Mouse (Mus musculus) layer of hippocampus, postnatal 25 days (tissue): ENCODE measurements around the gene Wars. TPM values are rescaled to one million over a fixed set of nuclear protein-coding genes. Genes with fewer than 3 reads are reported as not detected.

ENCODE experiments used
- DNase-seq, 2 experiments: peaks; one replicate each; pipeline ENCODE4 v3.0.0; 2022; ENCODE audit warnings: mixed read lengths in 2 of 2, low spot score in 1 of 2; ENCODE audit errors: extremely low spot score in 1 of 2
- total RNA-seq, 2 experiments: library from RNA; stranded (reverse); gene quantifications; 2 replicates each; pipeline ENCODE4 v1.2.3; 2021

Wars gene
- total RNA-seq, result 10 to 100 TPM; 83.6 to 86.7 TPM

DNA sequence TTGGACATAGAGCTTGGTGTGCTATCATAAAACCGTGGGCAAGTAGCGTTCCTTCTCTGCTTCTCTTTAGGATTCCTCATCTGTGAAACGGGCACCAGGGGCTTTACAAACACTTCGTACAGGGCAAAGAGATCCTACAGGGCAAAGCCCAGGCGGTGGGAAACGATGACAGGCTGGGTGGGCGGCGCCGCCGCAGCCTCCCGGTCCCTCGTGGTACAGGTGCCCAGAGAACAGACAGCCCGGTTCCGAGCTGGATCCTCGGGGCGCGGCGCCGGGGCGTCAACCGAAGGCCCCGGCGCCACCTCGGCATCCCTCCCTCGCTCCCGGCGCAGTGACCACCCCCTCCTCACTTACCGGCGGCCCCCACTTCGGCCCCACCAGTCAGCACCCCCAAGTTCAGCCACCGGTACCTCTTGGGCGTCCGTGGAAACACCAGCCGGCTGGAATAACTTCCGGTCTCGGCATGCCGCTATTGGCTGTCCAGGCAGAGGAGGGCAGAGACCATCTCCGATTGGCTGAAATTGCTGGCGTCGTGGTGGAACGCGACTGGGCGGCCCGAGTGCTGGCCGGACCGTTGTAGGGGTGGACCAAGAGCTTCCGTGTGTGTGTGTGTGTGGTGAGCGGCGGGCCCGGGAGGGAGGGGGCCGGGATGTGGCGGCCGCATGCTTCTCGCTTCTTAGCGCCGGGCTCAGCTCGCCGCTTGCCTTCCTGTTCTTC lies at the start of gene Wars:
Wars (minus strand) TSS at position 460 of the 717 bp plus-strand sequence.
- DNase-seq, result peak; percentile 82 to 86

DNA sequence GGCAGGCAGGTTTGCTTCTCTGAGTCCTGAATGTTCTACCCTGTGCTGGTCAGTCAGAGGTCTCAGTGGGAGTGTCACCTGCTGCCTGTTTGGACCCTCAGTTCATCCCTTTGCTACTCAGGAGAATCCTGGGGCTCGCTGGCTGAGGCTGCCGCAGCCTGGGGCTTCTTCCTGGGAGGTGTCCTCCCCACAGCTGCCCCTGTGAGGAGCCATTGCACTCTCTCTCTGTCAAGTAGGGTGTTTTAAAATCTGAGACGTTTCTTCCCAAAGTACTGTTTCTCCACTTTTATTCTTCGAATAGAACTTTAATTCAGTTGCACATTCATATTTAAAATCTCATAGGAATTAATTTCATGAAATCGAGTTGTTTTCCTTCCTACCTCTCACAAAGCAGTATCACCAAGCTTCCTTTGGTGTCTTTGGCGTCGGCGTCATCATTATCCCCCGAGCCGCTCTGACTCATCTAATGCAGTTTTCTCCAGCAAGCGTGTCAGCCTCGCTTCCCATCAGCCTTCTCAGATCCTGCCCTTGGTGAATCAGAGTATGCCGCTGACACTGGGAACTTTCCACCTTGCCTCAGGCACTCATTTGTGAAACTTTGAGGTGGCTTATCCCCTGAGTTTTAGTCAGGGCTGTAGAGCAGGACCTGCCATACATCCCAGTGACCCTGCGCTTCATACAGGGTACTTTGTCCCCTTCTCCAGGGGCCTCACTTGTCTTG lies 48.4 kb upstream of the Wars start:
- no peak for DNase-seq

DNA sequence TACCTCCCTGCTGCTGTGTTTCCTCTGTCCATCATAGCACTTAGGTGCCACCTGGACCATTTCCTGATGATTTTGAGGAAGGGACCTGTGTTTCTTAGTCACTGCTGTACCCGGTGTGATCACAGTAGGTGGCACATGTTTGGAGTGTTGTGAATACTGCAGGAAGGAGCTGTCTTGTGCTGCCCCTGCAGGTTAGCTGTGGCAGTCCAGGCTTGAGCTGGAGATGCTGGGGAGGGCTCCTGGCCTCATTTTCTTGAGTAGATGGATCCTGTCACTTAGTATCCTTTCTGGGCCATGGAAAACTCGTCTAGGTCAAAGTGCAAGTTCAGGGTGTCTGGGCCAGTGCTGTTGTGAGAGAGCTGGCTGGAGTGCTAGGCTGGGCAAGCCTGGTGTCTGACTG lies 47.3 kb upstream of the Wars start:
- DNase-seq, result no peak

GRCm38 (mm10) chr12:108940255-108940654 lies 46.3 kb upstream of the Wars start:
- no peak for DNase-seq

DNA sequence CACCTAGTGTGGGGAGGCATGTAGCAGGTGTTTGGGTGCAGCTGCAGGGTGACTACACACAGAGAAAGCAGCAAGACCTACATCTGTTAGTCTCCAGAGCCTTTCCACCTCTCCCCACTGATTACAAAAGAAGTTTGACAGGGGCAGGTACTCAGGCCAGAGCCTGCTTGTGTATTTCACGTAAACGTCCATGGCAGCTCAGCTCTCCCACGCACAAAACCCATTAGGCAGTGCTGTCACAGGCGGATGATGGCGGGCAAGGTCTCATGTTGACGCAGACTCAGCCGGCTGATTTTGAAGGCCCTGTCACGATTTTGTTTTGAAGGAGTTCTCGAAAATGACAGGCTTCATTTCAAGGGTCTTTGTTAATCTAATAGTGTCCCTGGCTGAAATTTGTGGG lies 45.3 kb upstream of the Wars start:
- DNase-seq, result no peak

DNA sequence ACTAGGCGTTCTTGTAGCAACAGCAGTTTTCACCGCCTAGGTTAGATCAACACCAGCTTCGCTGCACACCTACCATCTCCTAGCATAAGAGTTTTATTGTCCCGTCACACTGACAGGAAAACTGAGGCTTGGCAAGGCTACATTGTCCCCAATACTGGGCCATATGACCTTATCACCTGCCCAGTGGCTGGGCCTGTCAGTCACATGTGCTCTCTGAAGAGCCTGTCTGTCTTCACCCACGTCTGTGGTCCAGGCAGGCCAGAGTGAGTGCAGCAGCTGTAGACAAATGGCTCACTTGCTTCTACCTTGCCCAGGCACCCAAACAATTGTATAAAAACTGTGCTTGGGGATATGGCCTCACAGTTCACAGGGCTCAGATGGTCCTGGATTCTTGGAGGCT lies 44.9 kb upstream of the Wars start:
- DNase-seq, result no peak

DNA sequence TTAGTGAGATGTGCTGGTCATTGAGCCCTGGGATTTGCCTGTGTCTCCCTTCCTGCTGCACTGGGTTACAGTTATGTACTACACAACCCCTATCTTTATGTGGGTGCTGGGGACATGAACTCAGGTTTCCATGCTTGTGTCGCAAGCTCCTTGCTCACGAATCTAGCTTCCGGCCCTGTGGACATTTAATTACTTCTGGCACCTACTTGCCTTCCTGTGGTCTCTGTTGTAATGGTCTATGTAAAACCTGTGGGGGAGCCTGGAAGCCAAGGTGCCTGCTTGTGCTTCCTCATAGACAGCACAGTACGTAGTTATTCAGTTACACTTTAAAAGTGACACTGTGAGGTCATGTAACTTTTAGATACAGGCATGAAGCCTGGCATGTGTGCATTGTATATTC lies 43.5 kb upstream of the Wars start:
- no peak for DNase-seq

DNA sequence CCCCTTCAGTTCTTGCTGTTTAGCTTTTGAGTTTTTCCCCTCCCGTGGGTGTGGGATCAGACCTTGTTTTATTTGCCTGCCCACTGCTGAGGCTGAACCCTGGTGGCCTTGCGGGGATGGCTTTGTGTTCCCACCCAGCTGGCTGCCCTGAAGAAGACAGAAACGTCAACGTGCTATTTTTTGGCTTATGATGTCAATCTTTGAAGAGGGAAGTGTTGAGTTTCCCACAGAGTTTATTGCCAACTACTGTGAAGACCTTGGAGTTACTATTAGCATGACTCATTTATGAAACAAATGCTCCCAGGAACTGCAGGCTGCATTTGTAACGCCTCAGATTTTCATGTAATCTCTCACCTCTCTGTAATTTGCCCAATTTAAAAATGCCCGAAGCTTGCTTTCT lies 42.9 kb upstream of the Wars start:
- DNase-seq, result no peak

DNA sequence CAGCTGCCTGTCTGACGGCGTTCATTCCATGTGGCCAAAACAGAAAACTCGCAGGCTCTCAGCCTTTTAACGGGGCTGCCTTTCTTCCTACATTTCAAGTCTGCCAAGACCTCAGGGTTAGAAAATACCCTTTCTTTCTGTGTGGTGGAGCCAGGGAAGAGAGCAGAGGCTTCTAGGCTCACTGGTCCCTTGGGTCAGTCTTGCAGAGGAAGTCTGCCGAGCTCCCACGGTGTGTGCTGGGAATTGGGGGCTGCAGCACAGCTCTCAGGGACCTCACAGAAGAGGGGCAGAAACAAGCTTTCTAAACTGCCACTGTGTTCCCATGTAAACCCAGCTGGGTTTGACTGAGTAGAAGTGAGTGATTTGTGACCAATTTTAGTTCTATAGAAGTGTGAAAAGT lies 40.3 kb upstream of the Wars start:
- DNase-seq, result no peak

GRCm38 (mm10) chr12:108932113-108932512 lies 38.1 kb upstream of the Wars start:
- DNase-seq, result no peak

DNA sequence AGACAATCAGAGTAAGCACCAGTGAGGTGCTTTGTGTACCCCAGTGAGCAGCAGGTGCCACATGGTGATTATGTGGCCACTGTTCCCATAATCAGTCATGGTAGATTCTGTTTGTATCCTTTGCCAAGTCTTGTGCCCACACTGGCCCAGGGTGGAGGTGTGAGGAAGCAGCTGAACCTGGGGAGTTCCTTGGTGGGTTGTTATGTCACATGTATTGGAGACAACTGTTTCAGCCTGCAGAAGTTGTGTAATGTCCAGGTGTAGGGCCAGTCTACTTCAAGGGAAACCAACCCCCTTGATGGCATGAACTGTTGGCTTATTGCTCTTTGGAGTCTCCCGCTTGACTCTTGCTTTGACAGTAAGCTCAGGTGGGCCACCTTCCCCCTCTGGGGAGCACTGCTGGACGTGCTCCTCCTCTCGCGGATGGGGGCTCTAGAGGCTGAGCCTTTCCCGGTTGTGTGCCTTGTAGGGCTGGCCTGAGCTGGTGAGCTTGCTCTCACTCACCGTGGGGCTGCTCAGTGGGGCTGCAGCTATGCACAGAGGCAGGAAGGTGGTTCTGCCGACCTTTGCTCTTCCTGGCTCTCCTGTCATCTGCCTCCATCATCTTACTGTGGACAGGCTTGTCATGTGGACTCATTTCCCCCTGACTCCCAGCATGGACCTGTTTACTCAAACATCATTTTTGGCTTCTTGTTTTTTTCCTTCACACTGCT lies 37.5 kb upstream of the Wars start:
- DNase-seq, result no peak

- DNase-seq, result no peak
Measured at GRCm38 (mm10) chr12:108929475-108929874, 35.5 kb upstream of the Wars start.

- no peak for DNase-seq
Measured at GRCm38 (mm10) chr12:108928249-108928648, 34.3 kb upstream of the Wars start.

GRCm38 (mm10) chr12:108926606-108927111 lies 32.7 kb upstream of the Wars start:
- no peak for DNase-seq

- no peak for DNase-seq
Measured at GRCm38 (mm10) chr12:108918753-108919152, 24.8 kb upstream of the Wars start.

DNA sequence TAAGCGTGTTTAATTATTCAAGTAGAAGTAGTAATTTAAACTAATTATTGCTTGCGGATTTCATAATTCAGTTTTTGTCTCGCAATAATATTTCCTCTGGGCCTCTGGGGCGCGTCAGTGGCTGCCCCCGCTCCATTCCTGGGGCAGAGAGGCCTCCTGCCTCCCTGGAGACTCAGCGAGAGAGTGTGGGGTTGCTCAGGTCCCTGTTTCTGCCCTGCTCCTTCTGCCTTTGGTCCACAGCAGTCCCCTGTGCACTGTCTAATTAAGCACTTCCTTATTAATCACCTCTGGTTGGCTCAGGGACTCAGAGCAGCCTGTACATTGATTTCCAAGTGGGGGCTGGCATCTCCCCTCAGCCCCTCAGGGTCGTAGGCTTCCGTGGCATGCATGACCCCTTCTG lies 23.5 kb upstream of the Wars start:
- no peak for DNase-seq

DNA sequence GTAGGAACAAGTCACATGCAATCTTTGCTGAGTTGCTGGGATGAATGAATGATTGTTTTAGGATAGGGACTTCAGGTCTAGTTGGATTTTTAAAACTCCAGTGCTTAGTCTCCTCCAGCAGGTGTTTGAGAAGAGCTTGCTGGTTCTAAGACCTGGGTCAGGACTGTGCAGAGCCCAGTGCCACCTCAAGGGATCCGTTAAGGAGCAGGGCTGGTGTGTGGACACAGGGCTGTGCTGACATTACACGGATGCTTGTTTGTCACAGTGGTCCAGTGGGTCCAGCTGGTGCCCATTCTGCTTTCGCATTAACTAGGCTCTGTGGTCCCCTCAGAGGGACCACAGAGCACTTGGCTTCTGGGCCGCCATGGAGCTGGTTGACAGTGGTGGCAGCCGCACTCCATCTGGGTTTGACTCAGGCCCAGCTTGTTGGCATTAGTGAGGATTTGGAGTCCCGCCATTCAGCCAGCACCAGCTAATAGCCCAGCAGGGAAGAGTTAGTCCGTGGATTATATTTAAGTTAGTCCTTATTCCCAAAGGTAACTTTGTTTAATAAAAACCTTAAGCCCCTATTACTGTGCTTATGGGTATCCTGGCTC lies 22.6 kb upstream of the Wars start:
- DNase-seq, result peak in 1 of 2 experiments; percentile 57

- DNase-seq, result peak; percentile 36 to 51
Measured at GRCm38 (mm10) chr12:108915893-108916292, 21.9 kb upstream of the Wars start.

DNA sequence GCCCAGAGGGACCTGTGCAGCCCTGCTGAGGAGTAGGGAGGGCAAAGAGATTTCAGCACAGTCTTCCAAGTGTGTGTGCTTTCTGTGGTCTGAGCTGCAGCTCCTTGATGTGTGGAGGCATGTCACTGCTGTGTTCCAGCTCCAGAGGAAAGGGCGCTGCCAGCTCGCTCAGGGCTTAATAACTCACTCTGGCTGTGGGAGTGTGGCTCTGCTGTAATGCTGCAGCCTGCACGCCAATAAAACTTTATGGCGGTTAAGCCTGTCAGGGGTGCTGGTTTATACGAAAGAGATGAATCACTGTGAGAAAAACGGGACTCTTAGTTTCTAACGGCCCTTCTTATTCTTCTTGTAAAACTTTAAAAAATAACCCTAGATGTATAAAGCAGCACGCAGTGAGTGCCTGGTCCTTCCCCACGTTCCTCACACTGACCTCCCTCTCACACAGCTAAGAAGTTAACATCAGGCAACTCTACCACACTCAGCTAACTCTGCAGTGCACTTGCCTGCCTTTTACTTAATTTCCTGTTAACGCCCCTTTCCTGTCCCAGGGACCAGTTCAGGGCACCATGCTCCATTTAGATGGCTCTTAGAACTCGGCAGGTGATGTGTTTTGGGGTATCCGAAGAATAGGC lies 20.9 kb upstream of the Wars start:
- no peak for DNase-seq

- DNase-seq, result no peak
Measured at GRCm38 (mm10) chr12:108914198-108914597, 20.2 kb upstream of the Wars start.
